21 mouse cellular contexts compared by ENCODE assay signal in the genomic region with DNA sequence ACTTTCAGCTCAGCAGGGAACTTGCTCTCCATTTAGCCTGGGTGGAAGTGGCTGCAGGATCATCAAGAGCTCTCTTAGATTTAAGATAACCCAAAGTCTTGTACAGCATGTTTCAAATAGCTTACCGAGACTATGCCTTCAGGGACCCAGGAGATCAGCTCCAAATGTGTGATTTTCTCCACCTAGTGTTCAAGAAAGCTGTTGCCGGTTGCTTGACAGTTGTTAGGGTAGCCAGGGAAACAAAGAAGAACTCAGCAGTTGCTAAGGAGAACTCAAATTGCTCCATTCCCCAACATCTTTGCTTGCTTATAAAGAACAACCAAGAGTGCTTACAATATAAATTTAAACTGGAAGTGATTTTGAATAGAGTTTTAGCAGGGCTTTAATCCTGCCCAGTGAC.
"Had no signal": no experiment of that assay in that cellular context is flagged by ENCODE, and none has a peak within 500 bp of the region (broad histone marks: within the 10 kb centered on the region; RNA-seq: fewer than 3 reads in every experiment).

No protein-coding gene starts in this region.

- H3K4me2 ChIP-seq: limb, embryonic 12.5 days; limb, embryonic 15.5 days; liver, embryonic 11.5 days; midbrain, embryonic 11.5 days; neural tube, embryonic 12.5 days; neural tube, embryonic 15.5 days; stomach, embryonic 15.5 days had no signal

- ATAC-seq: liver, postnatal 0 days had no signal

- H3K4me3 ChIP-seq: limb, embryonic 12.5 days; limb, embryonic 15.5 days; megakaryocyte, embryonic 14.5 days; neural tube, embryonic 12.5 days; neural tube, embryonic 15.5 days; stomach, embryonic 15.5 days had no signal

- H3K9ac ChIP-seq: limb, embryonic 12.5 days; limb, embryonic 15.5 days; liver, embryonic 14.5 days; liver, postnatal 0 days; neural tube, embryonic 12.5 days; neural tube, embryonic 15.5 days; stomach, embryonic 15.5 days had no signal

- DNase-seq: kidney, adult 18-20 months; kidney, adult 9 months; kidney, postnatal 25 days; left cerebral cortex, postnatal 4 days; liver, postnatal 0 days; lung, postnatal 36 days; midbrain, embryonic 14.5 days; right cerebral cortex, adult 18-20 months; right cerebral cortex, postnatal 14 days; spleen, adult 18-20 months; thymus, postnatal 25 days had no signal

- H3K27me3 ChIP-seq: limb, embryonic 12.5 days; limb, embryonic 15.5 days; megakaryocyte, embryonic 14.5 days; neural tube, embryonic 12.5 days; neural tube, embryonic 15.5 days; stomach, embryonic 15.5 days had no signal

- H3K36me3 ChIP-seq: limb, embryonic 12.5 days; limb, embryonic 15.5 days; neural tube, embryonic 12.5 days; neural tube, embryonic 15.5 days; stomach, embryonic 15.5 days had no signal

- H3K27ac ChIP-seq: kidney, postnatal 0 days; limb, embryonic 12.5 days; limb, embryonic 15.5 days; liver, embryonic 14.5 days; neural tube, embryonic 12.5 days; neural tube, embryonic 15.5 days; stomach, embryonic 15.5 days had no signal

- H3K4me1 ChIP-seq: limb, embryonic 12.5 days; limb, embryonic 15.5 days; megakaryocyte, embryonic 14.5 days; neural tube, embryonic 12.5 days; neural tube, embryonic 15.5 days; stomach, embryonic 15.5 days had no signal

- H3K9me3 ChIP-seq: limb, embryonic 15.5 days; neural tube, embryonic 15.5 days; stomach, embryonic 15.5 days had no signal
